Mouse (Mus musculus): ENCODE results near the gene Avpr1b.

DNA sequence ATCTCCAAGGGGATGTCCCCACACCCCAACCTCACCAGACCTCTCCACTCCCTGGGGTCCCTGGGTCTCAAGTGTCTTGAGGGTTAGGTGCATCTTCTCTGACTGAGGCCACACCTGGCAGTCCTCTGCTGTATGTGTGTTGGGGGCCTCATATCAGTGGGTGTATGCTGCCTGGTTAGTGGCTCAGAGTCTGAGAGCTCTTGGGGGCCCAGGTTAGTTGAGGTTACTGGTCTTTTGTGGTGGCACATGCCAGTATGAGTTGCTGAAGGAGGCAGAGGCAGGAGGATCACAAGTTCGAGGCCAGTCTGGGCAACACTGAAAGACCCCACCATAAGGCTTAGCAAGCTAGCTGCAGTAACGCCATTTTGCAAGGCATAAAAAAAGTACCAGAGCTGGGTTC lies 43.2 kb downstream of the Avpr1b start:
- TF ChIP-seq EP300 (IDR thresholded peaks at IDR 0.05; ENCODE audit: low read depth) (no peak), CTCF (IDR thresholded peaks at IDR 0.05; ENCODE audit: low read depth) (no peak)

Measured in liver, embryonic 14.5 days (tissue).